Mouse (Mus musculus) adrenal gland, postnatal 14 days (tissue): ENCODE measurements around the gene Mrgprx1. TPM values are rescaled to one million over a fixed set of nuclear protein-coding genes. Genes with fewer than 3 reads are reported as not detected.

Source experiments
- DNase-seq: peaks from one replicate; pipeline ENCODE4 v3.0.0; 2021; ENCODE audit warnings: mixed read lengths
- long read RNA-seq, 2 experiments: library from polyadenylated mRNA; stranded (forward); transcript quantifications; one replicate each; pipeline ENCODE4 v2.0.0; 2021
- total RNA-seq: library from RNA; stranded (reverse); gene quantifications from 2 replicates; pipeline ENCODE4 v1.2.3, GENCODE M21; 2021

The Mrgprx1 gene
- total RNA-seq: not detected in 2 replicates
- long read RNA-seq, experiment 1: 0 reads
- long read RNA-seq, experiment 2: 0 reads

DNA sequence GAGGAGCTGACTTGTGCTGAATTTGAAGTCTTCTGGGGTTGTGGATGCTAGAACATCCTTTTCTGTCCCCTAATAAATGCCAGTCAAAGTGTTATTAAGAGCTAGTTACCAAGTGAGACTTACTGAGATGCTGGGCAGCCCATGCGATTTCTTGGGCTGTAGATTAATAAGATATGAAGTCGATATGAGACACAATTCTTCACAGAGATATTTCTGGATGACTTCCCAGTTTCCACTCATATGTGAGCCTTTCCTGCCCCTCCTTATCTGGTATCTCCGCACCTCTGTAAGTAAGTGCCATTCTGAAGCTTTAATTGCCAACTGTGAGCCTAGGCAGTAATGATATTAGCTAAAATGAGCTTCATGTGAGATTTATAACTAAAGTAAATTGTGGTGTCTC, at the start of gene Mrgprx1:
Gene Mrgprx1, minus strand, starts transcription at position 101 of the 400 bp plus-strand sequence.
- no peak for DNase-seq

- DNase-seq: no peak
Observed at GRCm38 (mm10) chr7:48075521-48075920, 48.1 kb upstream of the Mrgprx1 start.

- DNase-seq: no peak
Observed at GRCm38 (mm10) chr7:48046475-48047185, 19.2 kb upstream of the Mrgprx1 start.

DNA sequence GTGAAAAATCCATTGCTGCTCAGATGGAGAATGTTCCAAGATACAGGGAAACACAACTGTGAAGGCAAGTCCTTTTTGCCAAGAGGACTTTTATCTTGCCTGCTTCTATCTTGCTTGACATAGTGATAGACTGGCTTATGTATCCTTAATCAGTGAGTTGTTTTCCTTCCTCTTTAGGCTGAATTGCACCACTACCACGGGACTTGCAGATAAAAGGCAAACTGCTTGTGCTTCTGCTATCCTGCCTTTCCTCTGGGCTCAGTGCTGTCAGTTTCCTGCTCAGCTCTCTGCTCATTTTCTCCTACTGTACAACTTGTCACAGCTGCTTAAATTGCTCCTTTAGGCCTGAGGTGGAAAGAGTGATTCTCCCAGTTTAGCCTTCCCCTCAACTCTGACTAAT, 16.6 kb upstream of the Mrgprx1 start:
- DNase-seq: no peak

GRCm38 (mm10) chr7:48017874-48018273, 9.5 kb downstream of the Mrgprx1 start:
- DNase-seq: no peak

GRCm38 (mm10) chr7:47995689-47996088, 31.7 kb downstream of the Mrgprx1 start:
- no peak for DNase-seq

- DNase-seq: no peak
Observed at GRCm38 (mm10) chr7:47986752-47987151, 40.6 kb downstream of the Mrgprx1 start.

DNA sequence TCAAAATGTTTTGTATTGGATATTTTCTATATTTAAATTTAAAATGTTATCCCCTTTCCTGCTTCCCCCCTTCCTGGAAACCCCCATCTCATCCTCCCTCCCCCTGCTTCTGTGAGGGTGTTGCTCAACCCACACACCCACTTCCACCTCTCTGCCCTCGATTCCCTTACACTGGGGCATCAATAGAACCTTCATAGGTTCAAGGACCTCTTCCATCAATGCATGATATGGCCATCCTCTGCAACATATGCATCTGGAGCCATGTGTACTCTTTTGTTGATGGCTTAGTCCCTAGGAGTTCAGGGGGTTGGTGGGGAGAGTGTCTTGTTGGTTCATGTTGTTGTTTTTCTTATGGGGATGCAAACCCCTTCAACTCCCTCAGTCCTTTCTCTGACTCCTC, 45.4 kb downstream of the Mrgprx1 start, which contains the start of gene Mrgpra4:
Gene Mrgpra4, minus strand, starts transcription at position 101 of the 400 bp plus-strand sequence.
- no peak for DNase-seq

Other genes with a start within 250 kb of the Mrgprx1 start
- gene Mrgpra4, start 45.5 kb downstream of the Mrgprx1 start, total RNA-seq: not detected in 2 replicates
- not detected in 2 replicates for gene Mrgprb5, start 141.4 kb upstream of the Mrgprx1 start, total RNA-seq
- gene Mrgprb4, start 171.7 kb upstream of the Mrgprx1 start, total RNA-seq: not detected in 2 replicates